Mouse (Mus musculus) cerebellum, adult 9-11 months (tissue): ENCODE results near the gene Cul9.
"Not testable (repeated sequence)": the region's sequence is repeated elsewhere in the genome, so short reads cannot be mapped to it uniquely, and the experiment has no call there.

Experiments
- DNase-seq: peaks from one replicate; pipeline ENCODE4 v3.0.0; 2022

Cul9 gene

GRCm38 (mm10) chr17:46496623-46497434 is 49.4 kb downstream of the Cul9 start, which contains the start of gene Dnph1:
Dnph1 (plus strand) TSS chr17:46496711.
- DNase-seq, result peak; percentile 83

- DNase-seq, result not testable (repeated sequence)
Measured at GRCm38 (mm10) chr17:46496081-46496480, 50.1 kb downstream of the Cul9 start.

- no peak for DNase-seq
Measured at GRCm38 (mm10) chr17:46495486-46495885, 50.7 kb downstream of the Cul9 start.

- DNase-seq, result peak; percentile 80
Measured at GRCm38 (mm10) chr17:46487431-46487830, 58.8 kb downstream of the Cul9 start, which contains the start of gene Ttbk1. Ttbk1 (minus strand) TSS chr17:46487675.

GRCm38 (mm10) chr17:46486995-46487394 is 59.2 kb downstream of the Cul9 start:
- DNase-seq, result peak; percentile 50

GRCm38 (mm10) chr17:46484461-46484875 is 61.7 kb downstream of the Cul9 start:
- DNase-seq, result peak; percentile 70

- DNase-seq, result peak; percentile 81
Measured at GRCm38 (mm10) chr17:46484021-46484431, 62.2 kb downstream of the Cul9 start.

- peak; percentile 83 for DNase-seq
Measured at GRCm38 (mm10) chr17:46483561-46484001, 62.6 kb downstream of the Cul9 start.

- DNase-seq, result no peak
Measured at GRCm38 (mm10) chr17:46477286-46477685, 68.9 kb downstream of the Cul9 start.

GRCm38 (mm10) chr17:46476601-46477000 is 69.6 kb downstream of the Cul9 start:
- DNase-seq, result no peak

GRCm38 (mm10) chr17:46467830-46468229 is 78.4 kb downstream of the Cul9 start:
- DNase-seq, result peak; percentile 81

- DNase-seq, result no peak
Measured at GRCm38 (mm10) chr17:46462226-46462625, 84.0 kb downstream of the Cul9 start.

- DNase-seq, result no peak
Measured at GRCm38 (mm10) chr17:46461347-46461746, 84.8 kb downstream of the Cul9 start.

GRCm38 (mm10) chr17:46460673-46461072 is 85.5 kb downstream of the Cul9 start:
- no peak for DNase-seq

- DNase-seq, result no peak
Measured at GRCm38 (mm10) chr17:46458439-46458838, 87.7 kb downstream of the Cul9 start.

GRCm38 (mm10) chr17:46457791-46458190 is 88.4 kb downstream of the Cul9 start:
- no peak for DNase-seq

GRCm38 (mm10) chr17:46455110-46455691 is 91.0 kb downstream of the Cul9 start:
- no peak for DNase-seq

GRCm38 (mm10) chr17:46454539-46454938 is 91.6 kb downstream of the Cul9 start:
- no peak for DNase-seq

GRCm38 (mm10) chr17:46453970-46454411 is 92.2 kb downstream of the Cul9 start:
- no peak for DNase-seq

GRCm38 (mm10) chr17:46453302-46453948 is 92.8 kb downstream of the Cul9 start:
- DNase-seq, result no peak

GRCm38 (mm10) chr17:46452683-46453082 is 93.5 kb downstream of the Cul9 start:
- no peak for DNase-seq
